Mouse (Mus musculus): ENCODE results near the gene Fam216a.

DNA sequence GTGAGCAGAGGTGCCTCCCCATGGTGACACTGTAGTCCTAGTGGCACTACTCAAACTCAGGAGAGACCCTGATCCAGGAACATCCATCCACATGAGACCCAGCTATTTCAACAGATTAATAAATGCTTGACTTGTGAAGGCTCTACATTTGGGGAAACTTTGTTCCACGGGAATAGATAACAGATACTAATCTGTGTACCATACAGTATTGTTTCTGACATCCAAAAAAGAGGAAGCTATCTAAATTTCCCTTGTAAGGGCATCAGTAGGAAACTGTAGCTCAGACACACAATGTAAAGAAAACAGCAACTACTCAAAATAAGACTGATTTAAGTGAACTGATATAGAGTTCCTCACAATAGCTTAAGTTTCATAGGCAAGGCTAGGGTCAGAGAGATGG is 29.3 kb downstream of the Fam216a start:
- TF ChIP-seq EP300 (IDR thresholded peaks at IDR 0.05; ENCODE audit: low read depth in 1 of 2, low read length in 2 of 2) (peak; percentile 18 to 72; a peak in 3 of 4 replicates), ZMIZ1 (IDR thresholded peaks at IDR 0.05; ENCODE audit: low read depth, low read length) (no peak), USF1 (IDR thresholded peaks at IDR 0.05; ENCODE audit: low read depth, low read length) (no peak)
